Mouse (Mus musculus) kidney, embryonic 14.5 days (tissue): ENCODE results near the gene Cd5. TPM values are rescaled to one million over a fixed set of nuclear protein-coding genes. Genes with fewer than 3 reads are reported as not detected.

Experiments
- ATAC-seq: fragments of 200-750 bp; cut with Nextera tagmentation; 2 replicates; pipeline ENCODE4 v1.8.0; 2017; ENCODE audit warnings: moderate number of reproducible peaks, mild to moderate bottlenecking, moderate TSS enrichment, moderate library complexity; ENCODE audit not compliant: low FRiP score, low TSS enrichment
- H3K27ac ChIP-seq: fragments of 300-500 bp; sonication (generic); 2 replicates; pipeline ENCODE4 v1.5.1; 2014; ENCODE audit warnings: low read depth, mild to moderate bottlenecking, low read length, moderate library complexity, mixed read lengths
- H3K27me3 ChIP-seq: fragments of 300-500 bp; sonication (generic); 2 replicates; pipeline ENCODE4 v1.6.1; 2014; ENCODE audit warnings: mild to moderate bottlenecking, low read length; ENCODE audit not compliant: control insufficient read depth, insufficient read depth
- H3K36me3 ChIP-seq: fragments of 300-500 bp; sonication (generic); 2 replicates; pipeline ENCODE4 v1.6.1; 2014; ENCODE audit warnings: low read length, mixed read lengths; ENCODE audit not compliant: control insufficient read depth, insufficient read depth
- H3K4me1 ChIP-seq: fragments of 300-500 bp; sonication (generic); 2 replicates; pipeline ENCODE4 v1.6.1; 2014; ENCODE audit warnings: low read length, mixed read lengths; ENCODE audit not compliant: control insufficient read depth, insufficient read depth
- H3K4me2 ChIP-seq: fragments of 300-500 bp; sonication (generic); replicated peaks from 2 replicates; pipeline ENCODE4 v1.6.1; 2014; ENCODE audit warnings: low read depth, mild to moderate bottlenecking, low read length
- H3K4me3 ChIP-seq: fragments of 300-500 bp; sonication (generic); 2 replicates; pipeline ENCODE4 v1.5.1; 2014; ENCODE audit warnings: mild to moderate bottlenecking, low read length
- H3K9ac ChIP-seq: fragments of 300-500 bp; sonication (generic); 2 replicates; pipeline ENCODE4 v1.6.1; 2014; ENCODE audit warnings: low read depth, mild to moderate bottlenecking, low read length, moderate library complexity
- H3K9me3 ChIP-seq: fragments of 300-500 bp; sonication (generic); 2 replicates; pipeline ENCODE4 v1.6.1; 2016; ENCODE audit warnings: low read length; ENCODE audit not compliant: control insufficient read depth
- WGBS: fragments of 180-500 bp; shearing (Covaris S2); extraction: QIAGEN DNeasy Blood & Tissue Kit; methylation state at CpG from one replicate; pipeline ENCODE4 v1.1.7; 2014; 5-methylcytosine and 5-hydroxymethylcytosine counted together
- polyA plus RNA-seq: library from polyadenylated mRNA; unstranded; fragments of >200 nt; fragmentation: Nextera tagmentation; extraction: Ambion mirVana; gene quantifications from 2 replicates; pipeline ENCODE4 v1.2.1, GENCODE M21; 2014

Cd5 gene
- polyA plus RNA-seq, 1 experiment from 2014 or later, result 0.46 TPM

- Histone ChIP-seq H3K9me3 (no peaks in the 10 kb centered on the region), H3K4me1 (no peaks in the 10 kb centered on the region; the same call in 1 of the 2 replicates), H3K4me2 (no peak overlapping the region), H3K4me3 (no peak overlapping the region), H3K36me3 (peaks cover 31% of the 10 kb centered on the region), H3K27ac (no peak overlapping the region), H3K27me3 (no peaks in the 10 kb centered on the region), H3K9ac (no peak overlapping the region)
- no peak for ATAC-seq
- 78% methylated on average over 13 of the region's 13 CpGs for WGBS
Observed at GRCm38 (mm10) chr19:10707087-10707875, 31.5 kb downstream of the Cd5 start.

GRCm38 (mm10) chr19:10703470-10703869 lies 35.3 kb downstream of the Cd5 start:
- ATAC-seq, result no peak
- Histone ChIP-seq H3K4me1 (peaks cover 27% of the 10 kb centered on the region; the same call in 1 of the 2 replicates), H3K9me3 (no peaks in the 10 kb centered on the region), H3K27ac (no peak overlapping the region), H3K27me3 (no peaks in the 10 kb centered on the region), H3K36me3 (peaks cover 12% of the 10 kb centered on the region; the same call in 1 of the 2 replicates), H3K4me3 (no peak overlapping the region), H3K9ac (no peak overlapping the region), H3K4me2 (no peak overlapping the region)
- WGBS, result 83% methylated on average over 8 of the region's 8 CpGs

- no peak overlapping the region for H3K27ac ChIP-seq
- H3K9me3 ChIP-seq, result no peaks in the 10 kb centered on the region
- peaks cover 7% of the 10 kb centered on the region; the same call in 1 of the 2 replicates for H3K36me3 ChIP-seq
- H3K27me3 ChIP-seq, result no peaks in the 10 kb centered on the region
- H3K4me1 ChIP-seq, result peaks cover 35% of the 10 kb centered on the region
- H3K4me2 ChIP-seq, result no peak overlapping the region
- WGBS, result 69% methylated on average over 8 of the region's 8 CpGs
- no peak for ATAC-seq
- no peak overlapping the region for H3K4me3 ChIP-seq
- no peak overlapping the region for H3K9ac ChIP-seq
Observed at GRCm38 (mm10) chr19:10702125-10702524, 36.7 kb downstream of the Cd5 start.

- WGBS, result 67% methylated on average over 6 of the region's 6 CpGs
- H3K4me2 ChIP-seq, result no peak overlapping the region
- H3K36me3 ChIP-seq, result no peaks in the 10 kb centered on the region
- H3K9ac ChIP-seq, result no peak overlapping the region
- peaks cover 35% of the 10 kb centered on the region for H3K4me1 ChIP-seq
- no peaks in the 10 kb centered on the region for H3K27me3 ChIP-seq
- no peak overlapping the region for H3K27ac ChIP-seq
- no peaks in the 10 kb centered on the region for H3K9me3 ChIP-seq
- ATAC-seq, result no peak
- H3K4me3 ChIP-seq, result no peak overlapping the region
Observed at GRCm38 (mm10) chr19:10701013-10701726, 37.6 kb downstream of the Cd5 start.

GRCm38 (mm10) chr19:10699851-10700250 lies 39.0 kb downstream of the Cd5 start:
- Histone ChIP-seq H3K4me3 (no peak overlapping the region), H3K4me2 (no peak overlapping the region), H3K9me3 (no peaks in the 10 kb centered on the region), H3K9ac (no peak overlapping the region), H3K36me3 (no peaks in the 10 kb centered on the region), H3K27me3 (no peaks in the 10 kb centered on the region), H3K4me1 (peaks cover 46% of the 10 kb centered on the region), H3K27ac (no peak overlapping the region)
- 79% methylated on average over 9 of the region's 9 CpGs for WGBS
- ATAC-seq, result no peak

GRCm38 (mm10) chr19:10698131-10698991 lies 40.4 kb downstream of the Cd5 start:
- H3K27me3 ChIP-seq, result no peaks in the 10 kb centered on the region
- H3K9ac ChIP-seq, result no peak overlapping the region
- H3K27ac ChIP-seq, result peak overlapping the region; percentile 4; the same call in 1 of the 2 replicates
- H3K36me3 ChIP-seq, result no peaks in the 10 kb centered on the region
- WGBS, result 78% methylated on average over 9 of the region's 9 CpGs
- no peaks in the 10 kb centered on the region for H3K9me3 ChIP-seq
- H3K4me2 ChIP-seq, result no peak overlapping the region
- peak; percentile 55; the same call in 1 of the 2 replicates for ATAC-seq
- no peak overlapping the region for H3K4me3 ChIP-seq
- peaks cover 46% of the 10 kb centered on the region for H3K4me1 ChIP-seq

- no peak for ATAC-seq
- peak overlapping the region; percentile 30; the same call in 1 of the 2 replicates for H3K27ac ChIP-seq
- no peak overlapping the region for H3K4me3 ChIP-seq
- peaks cover 37% of the 10 kb centered on the region for H3K4me1 ChIP-seq
- peak overlapping the region; percentile 40; the same call in 1 of the 2 replicates for H3K9ac ChIP-seq
- no peaks in the 10 kb centered on the region for H3K27me3 ChIP-seq
- H3K36me3 ChIP-seq, result no peaks in the 10 kb centered on the region
- 44% methylated on average over 7 of the region's 7 CpGs for WGBS
- no peaks in the 10 kb centered on the region for H3K9me3 ChIP-seq
- no peak overlapping the region for H3K4me2 ChIP-seq
Observed at GRCm38 (mm10) chr19:10695801-10696200, 43.0 kb downstream of the Cd5 start.

GRCm38 (mm10) chr19:10693926-10694682 lies 44.7 kb downstream of the Cd5 start:
- no peaks in the 10 kb centered on the region for H3K9me3 ChIP-seq
- 79% methylated on average over 10 of the region's 10 CpGs for WGBS
- H3K27me3 ChIP-seq, result no peaks in the 10 kb centered on the region
- no peak overlapping the region for H3K4me3 ChIP-seq
- no peak overlapping the region for H3K4me2 ChIP-seq
- H3K9ac ChIP-seq, result no peak overlapping the region
- peaks cover 36% of the 10 kb centered on the region for H3K4me1 ChIP-seq
- H3K36me3 ChIP-seq, result no peaks in the 10 kb centered on the region
- no peak overlapping the region for H3K27ac ChIP-seq
- ATAC-seq, result no peak
